Mouse (Mus musculus) CH12.LX (cell line): ENCODE results near the gene Dek. TPM values are rescaled to one million over a fixed set of nuclear protein-coding genes. Genes with fewer than 3 reads are reported as not detected.
A peak's percentile ranks its signal among the peaks of the same experiment; 100 is the strongest.

Experiments
- DNase-seq: peaks from one replicate; pipeline ENCODE4 v3.0.0-alpha.2; 2013; ENCODE audit errors: extremely low read depth
- H3K27ac ChIP-seq: 2 replicates; pipeline ENCODE4 v1.5.1; 2012; ENCODE audit warnings: low read depth, mild to moderate bottlenecking, control low read depth, moderate library complexity; ENCODE audit not compliant: insufficient read depth
- H3K27me3 ChIP-seq: replicated peaks from 2 replicates; pipeline ENCODE3; 2012; ENCODE audit warnings: inconsistent platforms
- H3K36me3 ChIP-seq, 2 experiments: replicated peaks in 1 of 2; 2 replicates each; pipeline versions ENCODE3 to v1.6.1; 2012; ENCODE audit warnings: inconsistent platforms in 1 of 2, low read length in 1 of 2, mild to moderate bottlenecking in 1 of 2, mixed read lengths in 1 of 2, moderate library complexity in 1 of 2; ENCODE audit not compliant: control insufficient read depth in 1 of 2, insufficient read depth in 1 of 2
- H3K4me1 ChIP-seq, 2 experiments: 2 replicates each; pipeline ENCODE4 v1.6.1; 2012; ENCODE audit warnings: inconsistent platforms in 1 of 2, moderate library complexity in 1 of 2; ENCODE audit not compliant: insufficient read depth in 2 of 2, control insufficient read depth in 1 of 2
- H3K4me2 ChIP-seq: 2 replicates; pipeline ENCODE4 v1.6.1; 2012; ENCODE audit warnings: low read depth, mild to moderate bottlenecking, control low read depth; ENCODE audit not compliant: poor library complexity, insufficient read depth, severe bottlenecking
- H3K4me3 ChIP-seq, 3 experiments: fragments of 150-350 bp in 1 of 3; sonication (generic) in 1 of 3; replicated peaks in 1 of 3; 2 replicates each; pipeline versions ENCODE3 to v1.5.1; 2011 to 2012; ENCODE audit warnings: low read depth in 2 of 3, low read length in 2 of 3, mild to moderate bottlenecking in 2 of 3, moderate library complexity in 2 of 3, control low read depth in 1 of 3, improper control_type of control experiment in 1 of 3, inconsistent platforms in 1 of 3, mixed read lengths in 1 of 3; ENCODE audit not compliant: poor library complexity in 1 of 3
- H3K79me2 ChIP-seq: replicated peaks from 2 replicates; pipeline ENCODE4 v1.6.1; 2012; ENCODE audit warnings: mild to moderate bottlenecking, moderate library complexity; ENCODE audit not compliant: control insufficient read depth, poor library complexity, insufficient read depth, severe bottlenecking; ENCODE audit errors: extremely low read depth
- H3K9ac ChIP-seq: 2 replicates; pipeline ENCODE4 v1.6.1; 2012; ENCODE audit warnings: low read depth, mild to moderate bottlenecking, control low read depth, moderate library complexity; ENCODE audit not compliant: insufficient read depth
- H3K9me3 ChIP-seq: replicated peaks from 2 replicates; pipeline ENCODE3; 2012; ENCODE audit warnings: low read length, inconsistent platforms, mixed read lengths
- CTCF ChIP-seq, 2 experiments: IDR thresholded peaks in 1 of 2; conservative IDR thresholded peaks in 1 of 2; 2 replicates each; pipeline ENCODE4 v1.5.1; 2011 to 2012; ENCODE audit warnings: low read depth in 2 of 2, low read length in 2 of 2, improper control_type of control experiment in 1 of 2, inconsistent platforms in 1 of 2, mild to moderate bottlenecking in 1 of 2, moderate library complexity in 1 of 2
- ELF1 ChIP-seq: IDR thresholded peaks from 2 replicates; pipeline ENCODE4 v1.6.1; 2014; ENCODE audit warnings: low read depth, mild to moderate bottlenecking, inconsistent platforms, low read length, improper control_type of control experiment
- MAFK ChIP-seq: IDR thresholded peaks from 2 replicates; pipeline ENCODE4 v1.6.1; 2011; ENCODE audit warnings: low read length, improper control_type of control experiment; ENCODE audit not compliant: insufficient replicate concordance
- MAX ChIP-seq: IDR thresholded peaks from 2 replicates; pipeline ENCODE4 v1.6.1; 2011; ENCODE audit warnings: low read length, improper control_type of control experiment
- MXI1 ChIP-seq: IDR thresholded peaks from 2 replicates; pipeline ENCODE4 v1.6.1; 2011; ENCODE audit warnings: mild to moderate bottlenecking, low read depth, low read length, improper control_type of control experiment
- MYC ChIP-seq: IDR thresholded peaks from 2 replicates; pipeline ENCODE4 v1.6.1; 2011; ENCODE audit warnings: low read depth, mild to moderate bottlenecking, improper control_type of control experiment, low read length
- NELFE ChIP-seq: IDR thresholded peaks from 2 replicates; pipeline ENCODE4 v1.6.1; 2011; ENCODE audit warnings: low read depth, low read length, improper control_type of control experiment
- POLR2A ChIP-seq: IDR thresholded peaks from 2 replicates; pipeline ENCODE4 v1.6.1; 2011; ENCODE audit warnings: low read depth, mild to moderate bottlenecking, improper control_type of control experiment, low read length
- POLR2AphosphoS2 ChIP-seq: IDR thresholded peaks from 2 replicates; pipeline ENCODE4 v1.6.1; 2011; ENCODE audit warnings: low read depth, low read length, improper control_type of control experiment
- RCOR1 ChIP-seq: conservative IDR thresholded peaks from 2 replicates; pipeline ENCODE4 v1.6.1; 2012; ENCODE audit warnings: low read depth, mild to moderate bottlenecking, inconsistent platforms, low read length, improper control_type of control experiment
- SIN3A ChIP-seq: IDR thresholded peaks from 2 replicates; pipeline ENCODE4 v1.6.1; 2012; ENCODE audit warnings: low read length, improper control_type of control experiment, inconsistent platforms
- TCF12 ChIP-seq: IDR thresholded peaks from 2 replicates; pipeline ENCODE4 v1.6.1; 2014; ENCODE audit warnings: low read depth, mild to moderate bottlenecking, inconsistent platforms, low read length, improper control_type of control experiment
- USF2 ChIP-seq: conservative IDR thresholded peaks from 2 replicates; pipeline ENCODE4 v1.6.1; 2011; ENCODE audit warnings: low read depth, low read length, improper control_type of control experiment
- ZKSCAN1 ChIP-seq: IDR thresholded peaks from 2 replicates; pipeline ENCODE4 v1.6.1; 2012; ENCODE audit warnings: low read depth, inconsistent platforms, low read length, improper control_type of control experiment, borderline replicate concordance
- ZMIZ1 ChIP-seq: IDR thresholded peaks from 2 replicates; pipeline ENCODE4 v1.6.1; 2012; ENCODE audit warnings: low read depth, mild to moderate bottlenecking, inconsistent platforms, low read length, improper control_type of control experiment
- dilution Hi-C: fragments of 300-500 bp; cut with MboI; formaldehyde crosslinking; loops from 2 replicates; pipeline ENCODE4 v1.14.3; 2020; ENCODE audit warnings: low sequenced_read_pairs; ENCODE audit not compliant: extremely low pct_unique_long_range_greater_than_20kb, extremely low pct_ligation_motif_present
- in situ Hi-C: fragments of 300-500 bp; cut with MboI; formaldehyde crosslinking; loops from 3 replicates; pipeline ENCODE4 v1.14.3; 2019; ENCODE audit warnings: low sequenced_read_pairs, low pct_ligation_motif_present, low pct_unique_long_range_greater_than_20kb, mixed read lengths
- polyA plus RNA-seq: library from polyadenylated mRNA; unstranded; fragments of >175 nt; gene quantifications from 2 replicates; pipeline ENCODE4 v1.2.1, GENCODE M21; 2012; ENCODE audit warnings: low read depth; ENCODE audit not compliant: insufficient read length
- total RNA-seq, 2 experiments: library from RNA; depleted of rRNA; stranded (reverse); fragments of 300-350 nt in 1 of 2; fragments of >200 nt in 1 of 2; gene quantifications; 2 replicates each; pipeline ENCODE4 v1.2.3; 2012 to 2014

Dek gene
- total and polyA plus RNA-seq, 3 experiments, result 28.8 to 228 (median 196) TPM

DNA sequence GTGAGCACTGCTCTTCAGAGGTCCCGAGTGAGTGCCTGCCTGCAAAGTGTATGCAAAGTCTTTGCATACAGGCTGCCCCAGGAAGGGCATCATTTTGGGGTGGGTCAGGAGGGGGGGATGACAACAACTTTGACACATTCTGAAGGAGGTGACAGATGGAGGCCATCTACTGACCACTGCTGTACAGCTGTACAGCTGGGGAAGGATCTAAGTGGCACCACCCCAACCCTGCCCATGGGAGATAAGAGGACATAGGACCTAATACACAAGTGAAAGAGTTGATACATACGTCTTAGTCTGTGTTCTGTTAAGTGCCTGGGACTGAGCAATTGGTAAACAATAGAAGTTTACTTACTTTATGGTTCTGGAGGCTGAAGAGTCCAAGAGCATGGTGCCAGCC lies 3.2 kb upstream of the Dek start:
- dilution Hi-C loops, result no loop called here
- DNase-seq, result no peak
- in situ Hi-C loops, result no loop called here
- Histone ChIP-seq H3K79me2 (peaks cover 5% of the 10 kb centered on the region), H3K4me1 (peaks cover 0 to 7% of the 10 kb centered on the region in 2 experiments; a peak in 3 of 4 replicates), H3K9me3 (no peaks in the 10 kb centered on the region), H3K27me3 (peaks cover 3% of the 10 kb centered on the region), H3K9ac (no peak overlapping the region), H3K4me3 (no peak overlapping the region), H3K36me3 (no peaks in the 10 kb centered on the region), H3K4me2 (no peak overlapping the region), H3K27ac (no peak overlapping the region)
- no peak for TF ChIP-seq USF2
- TF ChIP-seq TCF12, result no peak
- no peak for TF ChIP-seq ELF1
- no peak for TF ChIP-seq ZKSCAN1
- TF ChIP-seq MAX, result no peak
- no peak for TF ChIP-seq CTCF (conservative IDR thresholded peaks at IDR 0.05 in 1 of 2, IDR thresholded peaks at IDR 0.05 in 1 of 2; ENCODE audit: low read depth in 2 of 2, low read length in 2 of 2)
- no peak for TF ChIP-seq MYC
- no peak for TF ChIP-seq ZMIZ1
- no peak for TF ChIP-seq POLR2A
- TF ChIP-seq RCOR1, result no peak
- TF ChIP-seq POLR2AphosphoS2, result no peak
- TF ChIP-seq NELFE, result no peak
- no peak for TF ChIP-seq MAFK

DNA sequence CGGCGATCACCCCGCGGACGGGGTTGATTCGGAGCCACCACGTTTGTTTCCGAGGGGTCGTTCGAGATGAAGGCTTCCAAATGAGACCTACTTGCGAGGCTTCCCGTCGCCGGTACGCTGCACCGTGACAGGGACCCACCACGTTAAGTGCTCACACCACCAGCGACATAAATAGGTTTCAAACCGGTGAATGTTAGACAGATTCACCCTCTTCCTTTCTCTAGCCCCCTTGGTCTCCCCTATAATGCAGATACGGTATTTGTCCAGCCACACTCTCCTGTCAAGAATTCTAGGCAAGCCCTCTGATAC lies 533 bp upstream of the Dek start:
- dilution Hi-C loops, result no loop called here
- H3K36me3 ChIP-seq, result peaks cover 3 to 14% of the 10 kb centered on the region in 2 experiments
- peak overlapping the region; percentile 82 for H3K9ac ChIP-seq
- peaks cover 20% of the 10 kb centered on the region for H3K79me2 ChIP-seq
- peak; percentile 33 for DNase-seq
- no peak overlapping the region for H3K27ac ChIP-seq
- in situ Hi-C loops, result no loop called here
- TF ChIP-seq MXI1, result 0 out of 2 replicates have a peak, but pooled peaks have one; percentile 7
- TF ChIP-seq ZKSCAN1, result no peak
- peak; percentile 18; the same call in 1 of the 2 replicates for TF ChIP-seq SIN3A
- TF ChIP-seq, all 38 proteins: peak for 2
- Histone ChIP-seq H3K4me3 (peak overlapping the region; percentile 46 to 81 (median 54)), H3K4me1 (peaks cover 0 to 26% of the 10 kb centered on the region in 2 experiments; a peak in 3 of 4 replicates), H3K4me2 (peak overlapping the region; percentile 35), H3K27me3 (peaks cover 3% of the 10 kb centered on the region), H3K9me3 (no peaks in the 10 kb centered on the region)
